Mouse (Mus musculus) intestine, embryonic 14.5 days (tissue): ENCODE results near the gene Chchd6. TPM values are rescaled to one million over a fixed set of nuclear protein-coding genes. Genes with fewer than 3 reads are reported as not detected.

ENCODE experiments used
- ATAC-seq: fragments of 200-750 bp; cut with Nextera tagmentation; replicated peaks from 2 replicates; pipeline ENCODE4 v1.8.0; 2017; ENCODE audit warnings: low read depth, moderate number of reproducible peaks, moderate TSS enrichment, moderate library complexity; ENCODE audit not compliant: low FRiP score, low TSS enrichment
- DNase-seq: peaks from one replicate; pipeline ENCODE4 v3.0.0-alpha.2; 2018; ENCODE audit warnings: low spot score
- H3K27ac ChIP-seq: fragments of 300-500 bp; sonication (generic); 2 replicates; pipeline ENCODE4 v1.5.1; 2014; ENCODE audit warnings: low read depth, mild to moderate bottlenecking, control low read depth
- H3K27me3 ChIP-seq: fragments of 300-500 bp; sonication (generic); replicated peaks from 2 replicates; pipeline ENCODE4 v1.6.1; 2014; ENCODE audit warnings: low read length, control low read depth; ENCODE audit not compliant: control insufficient read depth, insufficient read depth
- H3K36me3 ChIP-seq: fragments of 300-500 bp; sonication (generic); 2 replicates; pipeline ENCODE4 v1.6.1; 2014; ENCODE audit warnings: low read length, control low read depth; ENCODE audit not compliant: control insufficient read depth, insufficient read depth
- H3K4me1 ChIP-seq: fragments of 300-500 bp; sonication (generic); replicated peaks from 2 replicates; pipeline ENCODE4 v1.6.1; 2014; ENCODE audit warnings: low read length, control low read depth, mixed read lengths; ENCODE audit not compliant: control insufficient read depth, insufficient read depth
- H3K4me2 ChIP-seq: fragments of 300-500 bp; sonication (generic); 2 replicates; pipeline ENCODE4 v1.6.1; 2014; ENCODE audit warnings: low read length
- H3K4me3 ChIP-seq: fragments of 300-500 bp; sonication (generic); 2 replicates; pipeline ENCODE4 v1.5.1; 2014; ENCODE audit warnings: low read depth, low read length, control low read depth, mixed read lengths
- H3K9ac ChIP-seq: fragments of 300-500 bp; sonication (generic); 2 replicates; pipeline ENCODE4 v1.6.1; 2014; ENCODE audit warnings: mild to moderate bottlenecking, low read length
- H3K9me3 ChIP-seq: fragments of 300-500 bp; sonication (generic); 2 replicates; pipeline ENCODE4 v1.6.1; 2016; ENCODE audit warnings: low read length, control low read depth; ENCODE audit not compliant: control insufficient read depth
- WGBS: fragments of 180-500 bp; shearing (Covaris S2); extraction: QIAGEN DNeasy Blood & Tissue Kit; methylation state at CpG from one replicate; pipeline ENCODE4 v1.1.7; 2014; 5-methylcytosine and 5-hydroxymethylcytosine counted together
- polyA plus RNA-seq: library from polyadenylated mRNA; unstranded; fragments of >200 nt; fragmentation: Nextera tagmentation; extraction: Ambion mirVana; gene quantifications from 2 replicates; pipeline ENCODE4 v1.2.1, GENCODE M21; 2014

The Chchd6 gene
- polyA plus RNA-seq, 1 experiment from 2014 or later: 59.9 TPM

- Histone ChIP-seq H3K4me1 (no peaks in the 10 kb centered on the region), H3K9ac (no peak overlapping the region), H3K36me3 (no peaks in the 10 kb centered on the region), H3K9me3 (no peaks in the 10 kb centered on the region), H3K4me2 (no peak overlapping the region), H3K4me3 (no peak overlapping the region), H3K27ac (no peak overlapping the region), H3K27me3 (no peaks in the 10 kb centered on the region)
- 83% methylated on average over 3 of the region's 3 CpGs for WGBS
- ATAC-seq (no peak), DNase-seq (no peak)
Measured at GRCm38 (mm10) chr6:89419066-89419815, 176.2 kb downstream of the Chchd6 start.

- Histone ChIP-seq H3K9me3 (no peaks in the 10 kb centered on the region), H3K4me2 (no peak overlapping the region), H3K9ac (no peak overlapping the region), H3K4me3 (no peak overlapping the region), H3K36me3 (no peaks in the 10 kb centered on the region), H3K27me3 (no peaks in the 10 kb centered on the region), H3K27ac (no peak overlapping the region), H3K4me1 (no peaks in the 10 kb centered on the region)
- no peak for DNase-seq
- ATAC-seq: no peak
- WGBS: 70% methylated on average over 3 of the region's 3 CpGs
Measured at GRCm38 (mm10) chr6:89416030-89416595, 179.3 kb downstream of the Chchd6 start.

GRCm38 (mm10) chr6:89415091-89415490 is 180.4 kb downstream of the Chchd6 start:
- ATAC-seq: no peak
- WGBS: 76% methylated on average over 2 of the region's 2 CpGs
- Histone ChIP-seq H3K4me3 (no peak overlapping the region), H3K9me3 (no peaks in the 10 kb centered on the region), H3K4me2 (no peak overlapping the region), H3K4me1 (no peaks in the 10 kb centered on the region), H3K27me3 (no peaks in the 10 kb centered on the region), H3K36me3 (no peaks in the 10 kb centered on the region), H3K27ac (no peak overlapping the region), H3K9ac (no peak overlapping the region)
- no peak for DNase-seq

- DNase-seq (no peak), ATAC-seq (no peak)
- no peak overlapping the region for H3K4me3 ChIP-seq
- H3K36me3 ChIP-seq: no peaks in the 10 kb centered on the region
- H3K4me2 ChIP-seq: no peak overlapping the region
- no peak overlapping the region for H3K27ac ChIP-seq
- H3K9me3 ChIP-seq: no peaks in the 10 kb centered on the region
- no peak overlapping the region for H3K9ac ChIP-seq
- H3K27me3 ChIP-seq: no peaks in the 10 kb centered on the region
- 62% methylated on average over 4 of the region's 4 CpGs for WGBS
- H3K4me1 ChIP-seq: no peaks in the 10 kb centered on the region
Measured at GRCm38 (mm10) chr6:89414126-89414525, 181.3 kb downstream of the Chchd6 start.

- DNase-seq (no peak), ATAC-seq (no peak)
- no peaks in the 10 kb centered on the region for H3K27me3 ChIP-seq
- no peak overlapping the region for H3K4me2 ChIP-seq
- no peaks in the 10 kb centered on the region for H3K4me1 ChIP-seq
- H3K4me3 ChIP-seq: no peak overlapping the region
- no peak overlapping the region for H3K9ac ChIP-seq
- H3K36me3 ChIP-seq: no peaks in the 10 kb centered on the region
- H3K9me3 ChIP-seq: no peaks in the 10 kb centered on the region
- no peak overlapping the region for H3K27ac ChIP-seq
Measured at GRCm38 (mm10) chr6:89413481-89413884, 182.0 kb downstream of the Chchd6 start.

GRCm38 (mm10) chr6:89412562-89412961 is 182.9 kb downstream of the Chchd6 start:
- no peak overlapping the region for H3K4me2 ChIP-seq
- H3K9me3 ChIP-seq: no peaks in the 10 kb centered on the region
- H3K27me3 ChIP-seq: no peaks in the 10 kb centered on the region
- DNase-seq: no peak
- no peak; the same call in 1 of the 2 replicates for ATAC-seq
- no peak overlapping the region for H3K4me3 ChIP-seq
- 70% methylated on average over 1 of the region's 1 CpGs for WGBS
- H3K4me1 ChIP-seq: no peaks in the 10 kb centered on the region
- H3K27ac ChIP-seq: no peak overlapping the region
- H3K9ac ChIP-seq: no peak overlapping the region
- H3K36me3 ChIP-seq: no peaks in the 10 kb centered on the region

GRCm38 (mm10) chr6:89409041-89409440 is 186.4 kb downstream of the Chchd6 start:
- WGBS: 90% methylated on average over 1 of the region's 1 CpGs
- ATAC-seq: no peak

GRCm38 (mm10) chr6:89408259-89408658 is 187.2 kb downstream of the Chchd6 start:
- H3K36me3 ChIP-seq: no peaks in the 10 kb centered on the region
- no peak for DNase-seq
- H3K27ac ChIP-seq: no peak overlapping the region
- no peaks in the 10 kb centered on the region for H3K4me1 ChIP-seq
- ATAC-seq: no peak
- no peaks in the 10 kb centered on the region for H3K27me3 ChIP-seq
- H3K9me3 ChIP-seq: no peaks in the 10 kb centered on the region
- H3K4me2 ChIP-seq: no peak overlapping the region
- no peak overlapping the region for H3K9ac ChIP-seq
- WGBS: 61% methylated on average over 5 of the region's 5 CpGs
- H3K4me3 ChIP-seq: no peak overlapping the region

More at GRCm38 (mm10) chr6:89409041-89409440, 186.4 kb downstream of the Chchd6 start:
- Histone ChIP-seq H3K27ac (no peak overlapping the region), H3K9ac (no peak overlapping the region), H3K9me3 (no peaks in the 10 kb centered on the region), H3K4me3 (no peak overlapping the region), H3K4me1 (no peaks in the 10 kb centered on the region), H3K27me3 (no peaks in the 10 kb centered on the region), H3K36me3 (no peaks in the 10 kb centered on the region), H3K4me2 (no peak overlapping the region)
- DNase-seq: no peak
